Mouse (Mus musculus): Measurements from ENCODE around the gene Ptprm. TPM values are rescaled to one million over a fixed set of nuclear protein-coding genes. Genes with fewer than 3 reads are reported as not detected.

Ptprm gene
- polyA plus RNA-seq, 1 experiment: 34.2 TPM

DNA sequence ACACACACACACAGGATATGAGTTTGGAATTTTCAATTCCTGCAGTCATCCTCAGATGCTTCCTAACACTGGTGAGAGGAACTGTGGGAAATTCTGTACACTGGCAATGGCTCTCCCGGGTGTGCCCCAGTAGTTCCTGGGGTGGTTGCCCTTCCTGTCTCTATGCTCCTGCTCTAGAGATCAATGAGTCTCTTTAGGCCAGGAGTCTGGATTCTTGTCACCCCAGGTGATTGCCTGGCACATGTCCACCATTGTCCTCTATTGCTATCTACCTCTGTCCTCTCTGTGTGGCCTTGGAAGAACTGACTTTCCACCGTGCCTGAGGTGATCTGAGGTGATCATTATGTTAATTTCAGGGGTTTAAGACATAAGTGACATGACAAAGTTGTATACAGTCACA, 10.8 kb downstream of the Ptprm start:
- no peak overlapping the region for H3K27ac ChIP-seq (ENCODE audit: insufficient read depth, low read length)
- 75% methylated on average over 2 of the region's 2 CpGs for WGBS
- H3K4me1 ChIP-seq (ENCODE audit: control insufficient read depth, insufficient read depth, low read length): no peaks in the 10 kb centered on the region
- no peak for DNase-seq
- no peak overlapping the region for H3K4me3 ChIP-seq (replicated peaks; ENCODE audit: insufficient read depth, low read depth, low read length)
- TF ChIP-seq CTCF (IDR thresholded peaks at IDR 0.05; ENCODE audit: borderline replicate concordance, insufficient read depth, low read depth, low read length) (no peak), POLR2A (IDR thresholded peaks at IDR 0.05; ENCODE audit: borderline replicate concordance, insufficient read depth, low read length) (no peak)
- H3K27me3 ChIP-seq (ENCODE audit: control insufficient read depth, insufficient read depth, low read length): no peaks in the 10 kb centered on the region; the same call in 1 of the 2 replicates

DNA sequence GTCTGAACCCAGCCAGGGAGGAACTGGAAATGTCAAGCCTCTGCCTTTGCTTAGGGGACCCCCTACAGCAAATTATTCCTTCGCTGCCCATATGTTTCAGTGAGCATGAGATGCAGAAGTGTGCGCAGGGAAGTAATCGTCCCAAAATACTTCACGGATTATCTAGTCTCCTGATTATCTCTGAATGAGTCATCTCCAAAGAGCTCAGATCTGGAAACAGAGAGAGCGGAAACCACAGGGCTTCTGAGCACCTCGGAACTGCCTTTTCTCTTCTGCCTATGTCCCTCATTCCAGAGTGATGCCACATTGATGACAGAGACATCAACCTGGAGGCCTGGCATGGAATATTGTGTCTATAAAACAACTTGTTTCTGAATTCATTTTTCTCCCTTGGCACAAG, 11.3 kb downstream of the Ptprm start:
- TF ChIP-seq CTCF (IDR thresholded peaks at IDR 0.05; ENCODE audit: borderline replicate concordance, insufficient read depth, low read depth, low read length) (no peak), POLR2A (IDR thresholded peaks at IDR 0.05; ENCODE audit: borderline replicate concordance, insufficient read depth, low read length) (no peak)
- Histone ChIP-seq H3K4me3 (replicated peaks; ENCODE audit: insufficient read depth, low read depth, low read length) (no peak overlapping the region), H3K4me1 (ENCODE audit: control insufficient read depth, insufficient read depth, low read length) (no peaks in the 10 kb centered on the region), H3K27ac (ENCODE audit: insufficient read depth, low read length) (no peak overlapping the region), H3K27me3 (ENCODE audit: control insufficient read depth, insufficient read depth, low read length) (no peaks in the 10 kb centered on the region; the same call in 1 of the 2 replicates)
- DNase-seq: no peak
- 76% methylated on average over 6 of the region's 6 CpGs for WGBS

DNA sequence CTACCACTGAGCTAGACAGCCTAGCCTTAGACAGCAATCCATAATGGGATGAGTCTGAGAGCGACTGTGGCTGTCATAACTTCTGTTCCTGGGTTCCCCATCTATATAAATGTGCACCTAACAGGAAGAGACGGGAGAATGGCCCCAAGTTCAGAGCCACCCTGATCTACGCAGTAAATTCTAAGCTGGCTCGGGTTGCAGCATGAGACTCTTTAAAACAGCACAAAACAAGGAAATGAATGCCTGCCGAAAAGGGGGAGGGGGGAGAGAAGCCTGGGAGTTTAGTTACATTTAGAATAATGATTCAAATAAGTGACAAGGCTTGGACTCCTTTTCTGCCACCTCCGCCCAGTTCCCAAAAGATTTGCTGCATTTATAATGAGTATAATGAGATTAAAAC, 13.9 kb downstream of the Ptprm start:
- 67% methylated on average over 6 of the region's 6 CpGs for WGBS
- no peak overlapping the region for H3K27ac ChIP-seq (ENCODE audit: insufficient read depth, low read length)
- no peak overlapping the region for H3K4me3 ChIP-seq (replicated peaks; ENCODE audit: insufficient read depth, low read depth, low read length)
- no peaks in the 10 kb centered on the region for H3K4me1 ChIP-seq (ENCODE audit: control insufficient read depth, insufficient read depth, low read length)
- no peaks in the 10 kb centered on the region; the same call in 1 of the 2 replicates for H3K27me3 ChIP-seq (ENCODE audit: control insufficient read depth, insufficient read depth, low read length)
- TF ChIP-seq POLR2A (IDR thresholded peaks at IDR 0.05; ENCODE audit: borderline replicate concordance, insufficient read depth, low read length) (no peak), CTCF (IDR thresholded peaks at IDR 0.05; ENCODE audit: borderline replicate concordance, insufficient read depth, low read depth, low read length) (no peak)
- no peak for DNase-seq

DNA sequence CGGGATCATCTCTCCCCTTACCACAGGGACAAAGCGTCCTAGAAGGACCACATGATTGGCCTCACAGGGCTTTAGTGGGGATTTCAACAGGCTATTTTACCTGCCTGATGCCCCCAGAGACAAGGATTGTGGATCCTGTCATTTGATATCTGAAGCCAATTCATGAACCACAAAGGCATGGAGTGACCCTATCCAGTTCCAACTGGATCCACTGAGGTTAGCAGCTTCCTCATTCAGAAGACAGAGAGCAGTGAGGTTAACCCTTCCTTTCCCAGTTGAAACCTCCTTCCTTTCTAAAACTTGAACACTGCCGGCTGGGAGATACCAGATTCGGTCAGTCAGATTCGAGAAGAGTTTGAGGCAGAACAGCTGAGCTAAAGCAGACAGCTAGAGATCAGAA, 14.7 kb downstream of the Ptprm start:
- H3K27ac ChIP-seq (ENCODE audit: insufficient read depth, low read length): no peak overlapping the region
- H3K27me3 ChIP-seq (ENCODE audit: control insufficient read depth, insufficient read depth, low read length): no peaks in the 10 kb centered on the region; the same call in 1 of the 2 replicates
- H3K4me3 ChIP-seq (replicated peaks; ENCODE audit: insufficient read depth, low read depth, low read length): no peak overlapping the region
- TF ChIP-seq POLR2A (IDR thresholded peaks at IDR 0.05; ENCODE audit: borderline replicate concordance, insufficient read depth, low read length): no peak
- TF ChIP-seq CTCF (IDR thresholded peaks at IDR 0.05; ENCODE audit: borderline replicate concordance, insufficient read depth, low read depth, low read length): no peak
- DNase-seq: no peak
- 92% methylated on average over 5 of the region's 5 CpGs for WGBS
- H3K4me1 ChIP-seq (ENCODE audit: control insufficient read depth, insufficient read depth, low read length): no peaks in the 10 kb centered on the region

DNA sequence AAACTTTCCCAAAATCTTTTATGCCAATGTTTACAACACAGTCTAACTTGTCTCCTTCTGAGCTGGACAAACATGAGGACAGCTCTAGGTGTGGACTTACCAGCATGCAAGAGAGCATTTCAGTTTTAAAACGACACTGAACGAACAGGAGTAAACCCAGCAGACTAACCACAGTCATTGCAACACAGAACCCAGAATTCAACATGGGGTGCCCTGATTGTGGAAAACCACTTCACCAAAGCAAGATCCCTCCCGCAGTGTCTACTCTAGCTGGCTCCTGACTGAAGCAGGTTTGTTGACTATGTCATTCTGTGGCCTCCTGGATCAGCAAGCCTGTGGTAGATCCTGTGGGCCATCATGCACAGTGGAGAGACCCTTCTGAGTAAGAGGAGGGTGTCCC, 19.9 kb downstream of the Ptprm start:
- no peak for DNase-seq
- 88% methylated on average over 3 of the region's 3 CpGs for whole genome bisulfite sequencing
- H3K27me3 ChIP-seq (ENCODE audit: control insufficient read depth, insufficient read depth, low read length): no peaks in the 10 kb centered on the region
- no peaks in the 10 kb centered on the region for H3K4me1 ChIP-seq (ENCODE audit: control insufficient read depth, insufficient read depth, low read length)
- no peak for TF ChIP-seq POLR2A (IDR thresholded peaks at IDR 0.05; ENCODE audit: borderline replicate concordance, insufficient read depth, low read length)
- no peak for TF ChIP-seq CTCF (IDR thresholded peaks at IDR 0.05; ENCODE audit: borderline replicate concordance, insufficient read depth, low read depth, low read length)
- no peak overlapping the region for H3K27ac ChIP-seq (ENCODE audit: insufficient read depth, low read length)
- no peak overlapping the region for H3K4me3 ChIP-seq (replicated peaks; ENCODE audit: insufficient read depth, low read depth, low read length)

DNA sequence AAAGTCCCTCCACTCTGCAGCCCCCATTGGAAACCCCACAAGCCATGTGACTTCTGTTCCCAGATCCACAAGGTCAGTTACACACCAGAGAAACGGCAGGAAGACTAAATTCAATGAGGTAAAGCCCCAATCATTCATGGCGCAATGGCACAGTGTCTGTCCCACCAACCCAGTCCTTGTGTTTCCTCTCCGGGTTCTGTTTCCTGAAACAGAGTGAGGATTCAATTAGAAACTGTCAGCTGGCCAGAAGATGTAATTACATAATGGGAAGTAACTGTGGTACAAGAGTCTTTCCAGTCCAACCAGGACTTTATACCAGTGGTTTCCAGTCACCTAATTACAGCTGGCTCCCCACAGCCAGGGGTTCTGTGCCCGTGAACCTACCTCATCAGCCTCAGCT, 24.8 kb downstream of the Ptprm start:
- Histone ChIP-seq H3K27ac (ENCODE audit: insufficient read depth, low read length) (no peak overlapping the region), H3K4me1 (ENCODE audit: control insufficient read depth, insufficient read depth, low read length) (no peaks in the 10 kb centered on the region), H3K27me3 (ENCODE audit: control insufficient read depth, insufficient read depth, low read length) (no peaks in the 10 kb centered on the region), H3K4me3 (replicated peaks; ENCODE audit: insufficient read depth, low read depth, low read length) (no peak overlapping the region)
- DNase-seq: no peak
- TF ChIP-seq CTCF (IDR thresholded peaks at IDR 0.05; ENCODE audit: borderline replicate concordance, insufficient read depth, low read depth, low read length): no peak
- no peak for TF ChIP-seq POLR2A (IDR thresholded peaks at IDR 0.05; ENCODE audit: borderline replicate concordance, insufficient read depth, low read length)
- WGBS: 72% methylated on average over 4 of the region's 4 CpGs

DNA sequence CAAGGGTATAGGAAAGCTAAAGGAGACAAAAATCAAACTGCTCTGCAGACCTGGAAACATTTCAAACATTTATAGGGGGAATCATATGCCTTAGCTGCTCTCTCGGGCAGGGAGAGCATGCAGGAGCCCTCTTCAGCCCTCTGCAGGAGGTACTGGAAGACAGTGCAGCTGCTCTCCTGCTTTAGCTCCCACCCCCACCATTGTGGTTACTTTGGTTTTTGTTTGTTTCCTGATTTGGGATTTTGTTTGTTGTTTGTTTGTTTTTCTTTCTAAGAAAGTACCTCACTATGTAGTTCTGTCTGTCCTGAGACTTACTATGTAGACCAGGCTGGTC, 29.8 kb downstream of the Ptprm start:
- no peak for DNase-seq
- no peak overlapping the region for H3K4me3 ChIP-seq (replicated peaks; ENCODE audit: insufficient read depth, low read depth, low read length)
- WGBS: 43% methylated on average over 1 of the region's 1 CpGs
- no peaks in the 10 kb centered on the region for H3K4me1 ChIP-seq (ENCODE audit: control insufficient read depth, insufficient read depth, low read length)
- H3K27ac ChIP-seq (ENCODE audit: insufficient read depth, low read length): no peak overlapping the region
- TF ChIP-seq POLR2A (IDR thresholded peaks at IDR 0.05; ENCODE audit: borderline replicate concordance, insufficient read depth, low read length): no peak
- no peak for TF ChIP-seq CTCF (IDR thresholded peaks at IDR 0.05; ENCODE audit: borderline replicate concordance, insufficient read depth, low read depth, low read length)
- H3K27me3 ChIP-seq (ENCODE audit: control insufficient read depth, insufficient read depth, low read length): no peaks in the 10 kb centered on the region

DNA sequence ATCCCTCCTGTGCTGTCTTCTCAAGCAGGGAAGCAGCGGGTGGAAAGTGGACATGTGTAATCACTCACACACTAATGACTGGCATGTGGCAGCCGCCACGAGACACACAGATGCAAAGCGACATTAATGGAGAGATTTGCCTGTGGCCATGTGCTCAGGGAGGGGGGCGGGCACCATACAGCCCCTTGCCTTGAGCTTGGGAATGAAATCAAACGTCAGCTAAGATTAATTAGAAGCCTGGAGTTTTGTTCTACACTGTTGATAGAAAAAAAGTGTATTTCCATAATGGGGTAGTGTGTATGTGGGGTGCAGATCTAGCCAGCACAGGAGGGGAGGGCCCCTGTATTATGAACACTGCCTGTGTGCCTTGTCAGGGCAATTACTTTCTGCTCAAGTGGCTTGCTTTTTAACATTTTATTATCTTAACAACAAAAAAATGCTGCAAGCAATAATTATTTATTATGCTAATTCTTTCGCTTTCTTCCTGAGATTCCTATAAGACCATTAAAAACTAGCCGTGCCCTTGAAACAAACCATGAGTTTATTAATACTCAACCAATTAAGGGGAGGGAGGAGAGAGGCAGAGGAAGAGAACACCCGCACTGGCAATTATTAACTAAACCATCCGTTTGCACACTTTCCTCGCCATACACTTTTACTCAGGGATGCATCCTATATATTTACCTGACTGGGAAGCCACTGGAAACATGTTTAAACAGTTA, 30.3 kb downstream of the Ptprm start:
- WGBS: 41% methylated on average over 11 of the region's 11 CpGs
- no peak for TF ChIP-seq CTCF (IDR thresholded peaks at IDR 0.05; ENCODE audit: borderline replicate concordance, insufficient read depth, low read depth, low read length)
- DNase-seq: no peak
- H3K27me3 ChIP-seq (ENCODE audit: control insufficient read depth, insufficient read depth, low read length): no peaks in the 10 kb centered on the region
- no peaks in the 10 kb centered on the region for H3K4me1 ChIP-seq (ENCODE audit: control insufficient read depth, insufficient read depth, low read length)
- no peak overlapping the region for H3K27ac ChIP-seq (ENCODE audit: insufficient read depth, low read length)
- H3K4me3 ChIP-seq (replicated peaks; ENCODE audit: insufficient read depth, low read depth, low read length): no peak overlapping the region

Data from cerebellum, adult 2 months (tissue).